Mouse (Mus musculus) midbrain, embryonic 10.5 days (tissue): ENCODE data around the gene Atp2c2. TPM values are rescaled to one million over a fixed set of nuclear protein-coding genes. Genes with fewer than 3 reads are reported as not detected.

ENCODE experiments used
- DNase-seq: peaks from one replicate; pipeline ENCODE4 v3.0.0-alpha.2; 2017; ENCODE audit warnings: low spot score
- H3K27ac ChIP-seq: fragments of 300-500 bp; sonication (generic); replicated peaks from 2 replicates; pipeline ENCODE4 v1.5.1; 2016; ENCODE audit warnings: mild to moderate bottlenecking
- H3K27me3 ChIP-seq: fragments of 300-500 bp; sonication (generic); 2 replicates; pipeline ENCODE4 v1.6.1; 2016; ENCODE audit warnings: low read depth, mild to moderate bottlenecking; ENCODE audit not compliant: poor library complexity, severe bottlenecking
- H3K36me3 ChIP-seq: fragments of 300-500 bp; sonication (generic); 2 replicates; pipeline ENCODE4 v1.6.1; 2016; ENCODE audit warnings: mild to moderate bottlenecking, moderate library complexity
- H3K4me1 ChIP-seq: fragments of 300-500 bp; sonication (generic); 2 replicates; pipeline ENCODE4 v1.6.1; 2016
- H3K4me3 ChIP-seq: fragments of 300-500 bp; sonication (generic); 2 replicates; pipeline ENCODE4 v1.5.1; 2016; ENCODE audit warnings: mild to moderate bottlenecking, moderate library complexity
- H3K9me3 ChIP-seq: fragments of 300-500 bp; sonication (generic); replicated peaks from 2 replicates; pipeline ENCODE4 v1.6.1; 2016; ENCODE audit warnings: mild to moderate bottlenecking
- WGBS: fragments of 180-500 bp; shearing (Covaris S2); methylation state at CpG from one replicate; pipeline ENCODE4 v1.1.7; 2016; 5-methylcytosine and 5-hydroxymethylcytosine counted together
- polyA plus RNA-seq: library from polyadenylated mRNA; unstranded; fragments of >200 nt; fragmentation: Nextera tagmentation; extraction: Ambion mirVana; gene quantifications from 2 replicates; pipeline ENCODE4 v1.2.1, GENCODE M21; 2016

Atp2c2 gene
- polyA plus RNA-seq, 1 experiment from 2014 or later = 1.6 TPM

- Histone ChIP-seq H3K27me3 (no peaks in the 10 kb centered on the region), H3K9me3 (no peaks in the 10 kb centered on the region), H3K27ac (no peak overlapping the region), H3K4me3 (no peak overlapping the region), H3K36me3 (no peaks in the 10 kb centered on the region), H3K4me1 (peaks cover 9% of the 10 kb centered on the region)
- DNase-seq = no peak
- 89% methylated on average over 8 of the region's 8 CpGs for WGBS
Measured at GRCm38 (mm10) chr8:119728351-119728895, 28.6 kb downstream of the Atp2c2 start.

DNA sequence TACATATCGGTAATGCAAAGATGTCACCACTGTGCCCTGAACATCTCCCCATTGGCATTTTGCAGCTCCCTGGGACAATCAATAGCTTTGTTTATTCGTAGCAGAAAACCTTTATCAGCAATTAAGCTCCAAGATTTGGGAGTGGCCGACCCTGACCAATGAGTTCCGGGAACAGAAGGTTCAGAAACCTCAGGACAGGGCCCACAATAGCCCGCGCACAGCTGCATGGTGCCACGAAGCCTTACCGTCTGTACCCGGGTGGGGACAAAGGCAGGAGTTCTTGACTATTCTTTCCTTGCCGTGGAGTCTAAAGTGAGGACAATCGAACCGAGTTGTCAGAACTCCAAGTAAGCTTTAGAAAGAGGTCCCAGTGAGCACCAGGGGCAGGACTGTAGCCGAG is 32.3 kb downstream of the Atp2c2 start:
- WGBS = 84% methylated on average over 13 of the region's 13 CpGs

DNA sequence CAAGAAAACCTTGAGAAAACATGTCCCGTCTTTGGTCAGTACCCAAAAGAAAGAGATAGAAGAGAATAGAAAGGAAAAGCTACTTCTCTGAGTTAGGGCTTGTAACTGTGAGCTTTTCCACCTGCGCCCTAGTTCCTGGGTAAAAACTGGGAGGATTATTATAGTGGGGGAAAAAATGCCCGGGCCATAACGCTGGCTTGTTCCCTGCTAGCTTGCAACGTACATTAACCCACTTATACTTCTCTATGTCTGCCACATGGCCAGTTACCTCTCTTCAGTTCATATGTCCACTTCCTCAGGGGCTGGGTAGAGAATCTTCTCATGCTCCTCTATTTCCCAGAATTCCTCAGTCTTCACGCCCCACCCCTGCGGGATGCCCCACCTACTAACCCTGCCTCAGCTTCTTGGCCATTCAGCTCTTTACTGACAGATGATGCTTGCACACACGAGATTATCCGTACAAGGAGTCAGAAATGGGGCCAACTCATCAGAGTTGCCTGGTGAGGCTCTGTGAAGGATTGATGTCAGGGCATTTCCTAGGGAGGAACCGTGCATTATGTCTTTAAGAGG is 36.6 kb downstream of the Atp2c2 start:
- 90% methylated on average over 10 of the region's 10 CpGs for WGBS

More for the DNA sequence above, 32.3 kb downstream of the Atp2c2 start:
- no peak for DNase-seq
- Histone ChIP-seq H3K9me3 (no peaks in the 10 kb centered on the region), H3K27ac (no peak overlapping the region), H3K27me3 (peaks cover 12% of the 10 kb centered on the region), H3K4me1 (peaks cover 20% of the 10 kb centered on the region), H3K4me3 (no peak overlapping the region), H3K36me3 (no peaks in the 10 kb centered on the region)

DNA sequence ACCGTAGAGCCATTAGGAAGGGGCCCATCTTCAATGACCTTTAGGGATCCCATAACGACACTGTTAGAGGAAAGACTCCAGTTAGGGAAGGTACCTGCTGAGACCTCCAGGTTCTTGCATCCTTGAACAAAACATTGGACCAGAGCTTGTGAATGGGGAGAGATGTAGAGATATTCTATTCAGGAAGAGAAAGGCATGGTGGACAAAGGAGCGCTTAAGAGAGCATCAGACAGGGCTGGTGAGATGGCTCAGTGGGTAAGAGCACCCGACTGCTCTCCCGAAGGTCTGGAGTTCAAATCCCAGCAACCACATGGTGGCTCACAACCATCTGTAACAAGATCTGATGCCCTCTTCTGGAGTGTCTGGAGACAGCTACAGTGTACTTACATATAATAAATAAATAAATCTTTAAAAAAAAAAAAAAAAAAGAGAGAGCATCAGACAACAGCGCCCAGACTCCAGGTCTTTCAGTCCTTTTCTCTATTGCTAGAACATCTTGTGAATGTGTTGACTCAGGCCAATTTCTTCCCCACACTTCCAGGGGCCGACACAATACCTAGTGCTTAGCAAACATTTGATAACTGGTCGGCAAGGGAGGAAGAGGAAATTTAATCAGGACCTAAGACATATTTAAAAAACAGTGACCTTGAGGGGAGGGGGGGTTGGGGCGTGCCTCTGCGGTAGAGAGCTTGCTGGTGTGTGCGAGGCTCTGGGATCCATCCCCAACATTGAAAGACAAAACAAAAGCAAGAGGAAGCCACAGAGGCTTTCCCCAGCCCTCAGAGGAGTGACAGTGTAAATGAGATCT is 37.5 kb downstream of the Atp2c2 start:
- DNase-seq = no peak
- no peak overlapping the region for H3K4me3 ChIP-seq
- H3K36me3 ChIP-seq = no peaks in the 10 kb centered on the region
- H3K4me1 ChIP-seq = peaks cover 31% of the 10 kb centered on the region
- no peak overlapping the region for H3K27ac ChIP-seq
- peaks cover 36% of the 10 kb centered on the region for H3K27me3 ChIP-seq
- 78% methylated on average over 11 of the region's 11 CpGs for WGBS
- no peaks in the 10 kb centered on the region for H3K9me3 ChIP-seq

More for the DNA sequence above, 36.6 kb downstream of the Atp2c2 start:
- no peaks in the 10 kb centered on the region for H3K36me3 ChIP-seq
- no peak overlapping the region for H3K27ac ChIP-seq
- peaks cover 26% of the 10 kb centered on the region for H3K4me1 ChIP-seq
- no peak for DNase-seq
- no peak overlapping the region for H3K4me3 ChIP-seq
- H3K9me3 ChIP-seq = no peaks in the 10 kb centered on the region
- peaks cover 34% of the 10 kb centered on the region for H3K27me3 ChIP-seq

- 85% methylated on average over 19 of the region's 19 CpGs for WGBS
- Histone ChIP-seq H3K9me3 (no peaks in the 10 kb centered on the region), H3K27me3 (peaks cover 40% of the 10 kb centered on the region), H3K4me1 (peaks cover 30% of the 10 kb centered on the region), H3K4me3 (no peak overlapping the region), H3K27ac (no peak overlapping the region; the same call in 1 of the 2 replicates), H3K36me3 (no peaks in the 10 kb centered on the region)
- no peak for DNase-seq
Measured at GRCm38 (mm10) chr8:119738129-119738907, 38.5 kb downstream of the Atp2c2 start.

DNA sequence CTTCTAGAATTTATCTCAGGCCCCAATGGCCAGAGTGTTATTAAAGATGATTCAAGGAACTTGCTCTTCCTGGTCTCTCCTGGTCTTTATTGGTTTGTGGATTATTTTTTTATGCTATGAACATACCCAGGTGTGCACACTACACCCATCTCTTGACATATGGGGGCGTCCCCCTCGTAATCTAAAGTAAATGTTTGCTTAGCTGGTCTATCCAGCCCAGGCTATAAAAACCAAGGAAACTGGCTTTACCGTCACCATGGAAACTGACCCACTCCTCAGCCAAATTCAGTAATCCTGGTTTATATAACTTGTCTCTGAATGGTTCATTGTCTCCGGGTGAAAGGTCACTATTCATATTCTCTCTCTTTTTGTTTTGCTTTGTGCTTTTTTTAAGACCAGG is 40.8 kb downstream of the Atp2c2 start:
- H3K27me3 ChIP-seq = peaks cover 49% of the 10 kb centered on the region
- whole genome bisulfite sequencing = 69% methylated on average over 4 of the region's 4 CpGs
- H3K4me3 ChIP-seq = no peak overlapping the region
- no peak overlapping the region for H3K27ac ChIP-seq
- DNase-seq = no peak
- no peaks in the 10 kb centered on the region for H3K9me3 ChIP-seq
- no peaks in the 10 kb centered on the region for H3K36me3 ChIP-seq
- H3K4me1 ChIP-seq = peaks cover 19% of the 10 kb centered on the region

DNA sequence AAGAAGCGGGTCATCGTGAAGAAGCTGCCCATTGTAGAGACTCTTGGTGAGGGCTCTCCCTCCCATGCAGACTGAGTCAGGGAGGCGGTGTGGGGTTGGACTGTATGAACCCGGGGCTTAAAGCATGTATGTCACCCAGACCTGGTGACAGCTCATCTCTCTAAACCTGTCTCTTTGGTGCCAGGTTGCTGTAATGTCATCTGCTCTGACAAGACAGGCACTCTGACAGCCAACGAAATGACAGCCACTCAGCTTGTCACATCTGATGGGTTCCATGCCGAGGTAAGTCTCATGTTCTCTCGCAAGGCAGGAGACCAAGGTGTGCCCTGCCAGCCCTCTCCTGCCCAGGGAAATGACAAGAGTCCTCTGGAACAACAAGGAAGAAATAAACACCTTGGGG is 42.6 kb downstream of the Atp2c2 start:
- no peak overlapping the region for H3K4me3 ChIP-seq
- H3K27me3 ChIP-seq = peaks cover 45% of the 10 kb centered on the region
- H3K4me1 ChIP-seq = peaks cover 19% of the 10 kb centered on the region
- DNase-seq = no peak
- 89% methylated on average over 7 of the region's 7 CpGs for WGBS
- no peak overlapping the region for H3K27ac ChIP-seq
- H3K36me3 ChIP-seq = no peaks in the 10 kb centered on the region
- H3K9me3 ChIP-seq = no peaks in the 10 kb centered on the region

DNA sequence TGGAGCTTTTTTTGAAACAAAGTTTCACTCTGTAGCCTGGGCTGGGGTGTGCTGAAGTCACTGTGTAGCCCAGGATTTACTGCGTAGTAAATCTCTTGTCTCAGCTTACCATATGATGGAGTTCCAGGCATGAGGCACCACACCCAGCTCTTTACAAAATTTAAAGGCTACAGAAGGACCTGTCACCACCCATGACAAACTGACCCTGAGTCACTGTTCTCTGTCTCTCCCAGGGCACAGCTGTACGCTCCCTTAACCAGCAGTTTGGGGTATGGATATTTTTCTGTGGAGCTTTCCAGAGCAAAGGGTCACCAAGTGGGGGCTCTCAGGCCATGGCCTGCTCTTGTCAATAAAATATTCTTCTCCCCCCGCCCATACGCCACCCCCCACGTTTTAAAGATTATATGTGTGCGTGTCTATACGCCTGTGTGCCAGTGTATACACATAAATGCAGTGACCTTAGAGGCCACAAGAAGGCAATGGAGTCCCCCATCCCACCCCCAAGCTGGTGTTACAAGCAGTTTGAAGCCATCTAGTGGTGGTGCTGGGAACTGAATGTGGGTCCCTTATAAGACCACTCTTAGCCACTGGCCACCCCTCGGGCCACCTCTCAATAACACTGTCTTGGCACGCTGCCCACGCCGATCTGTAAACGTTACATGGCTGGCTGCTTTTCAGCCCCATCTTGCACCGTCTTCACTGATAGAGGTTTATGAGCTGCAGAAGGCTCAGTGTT is 43.6 kb downstream of the Atp2c2 start:
- DNase-seq = peak; percentile 73
- WGBS = 62% methylated on average over 13 of the region's 13 CpGs
- Histone ChIP-seq H3K4me1 (peaks cover 16% of the 10 kb centered on the region), H3K9me3 (no peaks in the 10 kb centered on the region), H3K27me3 (peaks cover 39% of the 10 kb centered on the region), H3K4me3 (no peak overlapping the region), H3K27ac (no peak overlapping the region), H3K36me3 (no peaks in the 10 kb centered on the region)

GRCm38 (mm10) chr8:119744604-119745003 is 44.8 kb downstream of the Atp2c2 start:
- no peak overlapping the region for H3K4me3 ChIP-seq
- peaks cover 28% of the 10 kb centered on the region for H3K27me3 ChIP-seq
- H3K36me3 ChIP-seq = no peaks in the 10 kb centered on the region
- no peak overlapping the region for H3K27ac ChIP-seq
- peaks cover 16% of the 10 kb centered on the region for H3K4me1 ChIP-seq
- no peak for DNase-seq
- 86% methylated on average over 4 of the region's 4 CpGs for WGBS
- H3K9me3 ChIP-seq = no peaks in the 10 kb centered on the region

DNA sequence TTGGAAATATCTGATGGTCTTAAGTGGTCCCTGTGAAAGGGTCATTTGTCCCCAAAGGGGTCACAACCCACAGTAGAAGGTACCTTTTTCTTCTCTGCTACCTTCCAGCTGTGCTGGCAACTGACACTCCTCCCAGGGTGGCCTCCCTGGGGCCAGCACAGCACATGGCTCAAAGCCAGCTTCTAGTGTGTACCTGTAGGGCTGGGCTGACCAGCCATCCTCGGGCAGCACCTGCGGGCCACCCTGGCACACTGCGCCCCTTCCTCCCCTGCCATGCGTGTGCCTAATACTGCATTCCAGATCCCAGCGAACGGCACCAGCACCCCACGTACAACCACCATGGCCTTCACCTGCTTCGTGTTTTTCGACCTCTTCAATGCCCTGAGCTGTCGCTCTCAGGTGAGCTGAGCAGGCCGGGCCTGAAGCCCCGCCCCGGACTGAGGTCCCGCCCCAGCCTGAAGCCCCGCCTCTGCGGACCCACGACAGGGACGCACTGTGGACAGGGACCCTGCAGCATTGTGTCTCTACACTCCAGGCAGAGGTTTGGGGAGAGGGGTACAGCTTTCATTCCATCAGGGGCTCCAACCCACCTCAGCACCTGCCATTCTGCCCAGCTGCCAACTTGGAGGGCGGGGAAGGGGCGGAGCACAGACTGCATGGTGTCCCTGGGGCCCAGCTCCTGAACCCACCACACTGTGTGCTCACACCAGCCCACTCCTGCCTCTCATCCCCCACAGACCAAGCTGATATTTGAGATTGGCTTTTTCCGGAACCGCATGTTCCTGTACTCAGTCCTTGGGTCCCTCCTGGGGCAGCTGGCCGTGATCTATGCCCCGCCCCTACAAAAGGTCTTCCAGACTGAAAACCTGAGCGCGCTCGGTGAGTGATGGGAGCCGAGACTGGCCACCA is 55.7 kb downstream of the Atp2c2 start:
- Histone ChIP-seq H3K4me3 (peak overlapping the region; percentile 47), H3K27ac (peak overlapping the region; percentile 50; the same call in 1 of the 2 replicates), H3K36me3 (0 out of 2 replicates have a peak, but pooled peaks cover under 1% of the 10 kb centered on the region), H3K27me3 (0 out of 2 replicates have a peak, but pooled peaks cover 14% of the 10 kb centered on the region), H3K9me3 (no peaks in the 10 kb centered on the region), H3K4me1 (peaks cover 41% of the 10 kb centered on the region)
- DNase-seq = no peak
- 17% methylated on average over 28 of the region's 28 CpGs for WGBS

DNA sequence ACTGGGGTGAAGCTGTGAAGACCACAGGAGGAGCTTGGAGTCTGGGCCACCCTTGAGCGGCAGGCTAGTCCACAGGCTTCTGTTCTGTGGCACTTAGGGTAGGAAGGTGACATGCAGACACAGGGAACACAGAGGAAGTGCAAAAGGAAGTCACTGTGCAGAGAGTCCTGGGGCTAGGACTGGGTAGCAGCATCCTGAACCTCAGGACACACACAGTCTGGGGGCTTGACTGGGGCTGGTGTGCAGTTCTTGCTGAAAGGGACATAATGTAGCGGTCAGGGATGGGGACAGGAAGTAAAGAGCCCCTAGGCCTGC is 56.3 kb downstream of the Atp2c2 start:
- WGBS = 55% methylated on average over 2 of the region's 2 CpGs
- peak overlapping the region; percentile 47 for H3K4me3 ChIP-seq
- no peak for DNase-seq

More for the DNA sequence above, 56.3 kb downstream of the Atp2c2 start:
- H3K27me3 ChIP-seq = 0 out of 2 replicates have a peak, but pooled peaks cover 14% of the 10 kb centered on the region
- H3K27ac ChIP-seq = peak overlapping the region; percentile 9; the same call in 1 of the 2 replicates
- H3K36me3 ChIP-seq = peaks cover 6% of the 10 kb centered on the region; the same call in 1 of the 2 replicates
- H3K9me3 ChIP-seq = no peaks in the 10 kb centered on the region
- H3K4me1 ChIP-seq = peaks cover 41% of the 10 kb centered on the region
